Mouse (Mus musculus): ENCODE results near the gene Pfn3. TPM values are rescaled to one million over a fixed set of nuclear protein-coding genes. Genes with fewer than 3 reads are reported as not detected.
"Not testable (repeated sequence)": the region's sequence is repeated elsewhere in the genome, so short reads cannot be mapped to it uniquely, and the experiment has no call there.

Gene Pfn3
- polyA plus RNA-seq, 1 experiment from 2014 or later = not detected

DNA sequence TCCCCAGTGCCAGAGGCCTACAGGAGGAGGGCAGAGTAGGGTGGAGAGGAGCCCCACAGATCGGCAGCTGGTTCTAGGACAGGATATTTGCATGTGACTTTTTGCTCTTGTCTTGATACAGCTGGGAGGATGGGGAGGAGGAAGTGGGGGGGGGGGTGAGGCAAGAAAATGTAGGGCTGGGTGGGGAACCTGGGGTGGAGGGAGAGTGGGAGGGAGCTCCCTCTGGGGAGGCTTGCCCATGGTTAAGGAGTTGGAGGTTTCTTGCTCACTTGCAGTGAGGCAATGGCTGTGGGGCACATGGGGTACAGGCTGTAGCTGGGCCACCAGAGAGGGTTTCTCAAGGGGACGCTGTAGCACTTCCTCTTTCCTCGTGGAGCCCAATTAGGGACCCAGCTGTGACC lies 32.5 kb upstream of the Pfn3 start:
- H3K4me1 ChIP-seq = peaks cover 23% of the 10 kb centered on the region
- H3K4me2 ChIP-seq = peak overlapping the region; percentile 62; the same call in 1 of the 2 replicates
- no peak overlapping the region for H3K9ac ChIP-seq
- 42% methylated on average over 3 of the region's 3 CpGs for WGBS
- no peaks in the 10 kb centered on the region for H3K27me3 ChIP-seq
- no peak for ATAC-seq (ENCODE audit: borderline replicate concordance, extremely low read depth, low FRiP score, low TSS enrichment)
- no peak overlapping the region for H3K27ac ChIP-seq
- H3K36me3 ChIP-seq = peaks cover 30% of the 10 kb centered on the region
- no peaks in the 10 kb centered on the region for H3K9me3 ChIP-seq
- no peak overlapping the region for H3K4me3 ChIP-seq

DNA sequence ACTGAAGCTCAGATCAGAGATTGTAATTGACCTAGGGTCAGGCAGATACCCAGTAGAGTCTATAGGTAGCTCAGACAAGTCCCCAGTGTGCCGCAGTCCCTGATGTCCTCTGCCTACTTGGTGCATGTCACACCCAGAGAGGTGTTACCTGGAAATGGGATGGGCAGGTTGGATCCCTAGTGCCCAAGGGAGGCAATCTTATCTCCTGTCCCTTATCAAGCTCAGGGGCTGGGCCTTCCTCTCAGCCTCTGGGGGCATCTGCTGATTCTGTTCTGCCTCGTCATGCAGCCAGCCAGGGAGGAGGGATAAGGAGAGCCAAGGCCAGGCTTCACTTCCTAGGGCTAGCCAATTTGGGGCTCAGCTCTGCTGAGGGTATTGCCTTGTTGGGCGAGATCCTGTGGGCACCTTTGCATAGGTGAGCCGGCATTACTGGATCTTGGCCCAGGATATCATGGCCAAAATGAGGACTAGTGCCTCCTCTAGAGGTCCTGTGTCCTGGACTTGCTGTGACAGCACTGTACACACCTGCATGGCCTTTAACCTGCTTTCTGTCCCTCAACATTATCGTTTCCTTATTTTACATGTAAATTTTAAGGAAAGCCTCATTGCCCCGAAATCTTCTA lies 31.6 kb upstream of the Pfn3 start:
- no peak for ATAC-seq (ENCODE audit: borderline replicate concordance, extremely low read depth, low FRiP score, low TSS enrichment)
- H3K4me2 ChIP-seq = peak overlapping the region; percentile 62
- no peaks in the 10 kb centered on the region for H3K9me3 ChIP-seq
- H3K36me3 ChIP-seq = peaks cover 21% of the 10 kb centered on the region
- H3K4me1 ChIP-seq = peaks cover 23% of the 10 kb centered on the region
- peak overlapping the region; percentile 90 for H3K4me3 ChIP-seq
- no peaks in the 10 kb centered on the region for H3K27me3 ChIP-seq
- 72% methylated on average over 6 of the region's 6 CpGs for WGBS
- H3K27ac ChIP-seq = no peak overlapping the region
- H3K9ac ChIP-seq = 0 out of 2 replicates have a peak overlapping the region, but pooled peaks have one; percentile 97

DNA sequence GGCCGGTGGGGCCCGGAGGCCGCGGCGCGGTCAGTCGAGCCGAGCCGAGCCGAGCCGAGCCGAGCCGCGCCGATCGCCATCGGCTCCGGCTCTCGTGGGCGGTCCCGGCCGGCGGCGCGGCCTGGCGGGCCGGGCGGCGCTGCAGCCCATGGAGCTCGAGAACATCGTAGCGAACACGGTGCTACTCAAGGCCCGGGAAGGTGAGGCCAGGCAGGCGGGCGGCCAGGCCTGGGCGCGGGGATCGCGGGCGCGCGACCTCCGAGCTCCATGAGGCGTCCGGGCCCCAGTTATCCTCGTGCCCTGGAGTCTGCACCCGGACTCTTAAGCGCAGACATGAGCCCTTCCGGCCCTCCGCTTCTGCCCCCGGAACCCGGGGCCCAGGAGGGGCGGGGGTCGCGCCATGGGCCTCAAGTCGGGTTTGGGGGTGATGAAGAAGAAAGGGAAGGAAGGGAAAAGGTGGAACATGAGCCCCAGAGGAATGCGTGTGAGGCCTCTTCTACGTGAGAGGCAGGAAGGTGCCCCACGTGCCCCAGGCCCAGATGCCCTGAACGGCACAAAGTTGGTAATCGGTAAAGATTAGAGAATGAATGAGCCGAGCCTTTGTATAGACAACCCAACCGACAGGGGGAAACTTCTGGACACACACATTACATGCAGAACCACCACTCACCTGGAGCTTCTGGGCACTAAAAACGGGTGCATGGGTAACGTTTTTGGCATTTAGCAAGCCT lies 30.5 kb upstream of the Pfn3 start:
- WGBS = under 1% methylated on average over 66 of the region's 66 CpGs

DNA sequence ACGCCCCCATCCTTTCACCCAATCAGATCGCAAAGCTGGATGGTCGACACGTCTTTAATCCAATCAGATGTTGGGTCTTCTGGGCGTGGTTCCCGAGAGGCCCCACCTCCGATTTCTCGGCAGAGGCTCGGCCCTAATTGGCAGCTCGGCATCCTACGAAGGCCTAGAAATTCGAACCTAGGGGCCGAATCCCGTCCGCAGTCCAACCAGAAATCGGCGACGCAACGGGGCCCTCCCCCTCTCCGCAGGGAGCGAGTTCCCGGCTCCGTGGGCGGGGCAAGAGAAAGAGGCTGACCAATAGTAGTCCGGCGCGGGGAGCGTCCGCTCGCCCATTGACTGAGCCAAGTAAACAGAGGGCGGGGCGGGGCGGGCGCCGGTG lies 29.9 kb upstream of the Pfn3 start, which contains the start of gene Grk6:
Gene Grk6 (plus strand): TSS at position 136 of the 379 bp plus-strand sequence.
- Histone ChIP-seq H3K4me3 (peak within 1 kb of the TSS; percentile 90), H3K4me1 (peaks cover 23% of the 10 kb centered on the region), H3K27me3 (no peaks in the 10 kb centered on the region), H3K4me2 (peak within 1 kb of the TSS; percentile 62), H3K36me3 (peaks cover 4% of the 10 kb centered on the region; the same call in 1 of the 2 replicates), H3K9ac (peak within 1 kb of the TSS; percentile 97), H3K9me3 (no peaks in the 10 kb centered on the region), H3K27ac (peak within 1 kb of the TSS; percentile 98)
- under 1% methylated on average over 35 of the region's 35 CpGs for WGBS
- peak; percentile 96 for ATAC-seq (ENCODE audit: borderline replicate concordance, extremely low read depth, low FRiP score, low TSS enrichment)

More for the DNA sequence above, 30.5 kb upstream of the Pfn3 start:
- H3K4me2 ChIP-seq = peak overlapping the region; percentile 62
- peak overlapping the region; percentile 98 for H3K27ac ChIP-seq
- no peaks in the 10 kb centered on the region for H3K27me3 ChIP-seq
- peaks cover 23% of the 10 kb centered on the region for H3K4me1 ChIP-seq
- H3K4me3 ChIP-seq = peak overlapping the region; percentile 90
- ATAC-seq (ENCODE audit: borderline replicate concordance, extremely low read depth, low FRiP score, low TSS enrichment) = no peak
- no peaks in the 10 kb centered on the region for H3K9me3 ChIP-seq
- peaks cover 10% of the 10 kb centered on the region for H3K36me3 ChIP-seq
- H3K9ac ChIP-seq = peak overlapping the region; percentile 97

DNA sequence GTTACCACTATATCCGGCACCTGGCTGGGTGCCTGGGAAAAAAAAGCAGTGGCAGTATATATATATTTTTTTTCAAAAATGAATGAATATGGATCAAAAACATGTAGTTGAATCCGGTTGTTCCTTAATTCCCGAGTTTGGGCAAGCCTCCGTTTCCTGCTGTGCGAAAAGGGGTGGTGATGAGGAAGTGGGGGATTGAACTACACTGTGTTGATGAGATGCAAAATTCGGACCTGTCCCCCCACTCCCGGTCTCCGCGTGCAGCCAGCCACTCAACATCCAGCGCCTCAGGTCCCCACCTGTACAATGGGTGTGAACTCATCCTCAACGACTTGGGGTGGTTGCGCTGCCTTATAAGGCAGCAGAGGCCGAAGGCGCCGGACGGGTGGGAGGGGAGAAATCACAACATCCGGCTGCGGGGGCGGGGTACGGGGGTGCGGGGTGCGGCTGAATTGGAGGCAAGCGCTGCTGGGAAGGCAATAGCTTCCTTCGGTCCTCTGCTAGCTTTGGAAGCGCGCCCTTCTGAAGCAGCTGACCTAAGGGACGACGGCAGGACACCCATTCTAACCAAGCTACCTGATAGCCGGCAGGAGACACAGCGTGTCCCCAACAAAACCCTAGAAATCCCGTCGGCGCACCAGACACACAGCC lies 29.4 kb upstream of the Pfn3 start:
- ATAC-seq (ENCODE audit: borderline replicate concordance, extremely low read depth, low FRiP score, low TSS enrichment) = peak; percentile 86
- Histone ChIP-seq H3K4me3 (peak overlapping the region; percentile 90), H3K27ac (peak overlapping the region; percentile 98), H3K4me2 (peak overlapping the region; percentile 62), H3K36me3 (no peaks in the 10 kb centered on the region), H3K4me1 (peaks cover 23% of the 10 kb centered on the region), H3K9ac (peak overlapping the region; percentile 46), H3K9me3 (no peaks in the 10 kb centered on the region), H3K27me3 (no peaks in the 10 kb centered on the region)
- WGBS = 1% methylated on average over 33 of the region's 33 CpGs

GRCm38 (mm10) chr13:55443799-55444285 lies 28.8 kb upstream of the Pfn3 start:
- 35% methylated on average over 9 of the region's 9 CpGs for WGBS

DNA sequence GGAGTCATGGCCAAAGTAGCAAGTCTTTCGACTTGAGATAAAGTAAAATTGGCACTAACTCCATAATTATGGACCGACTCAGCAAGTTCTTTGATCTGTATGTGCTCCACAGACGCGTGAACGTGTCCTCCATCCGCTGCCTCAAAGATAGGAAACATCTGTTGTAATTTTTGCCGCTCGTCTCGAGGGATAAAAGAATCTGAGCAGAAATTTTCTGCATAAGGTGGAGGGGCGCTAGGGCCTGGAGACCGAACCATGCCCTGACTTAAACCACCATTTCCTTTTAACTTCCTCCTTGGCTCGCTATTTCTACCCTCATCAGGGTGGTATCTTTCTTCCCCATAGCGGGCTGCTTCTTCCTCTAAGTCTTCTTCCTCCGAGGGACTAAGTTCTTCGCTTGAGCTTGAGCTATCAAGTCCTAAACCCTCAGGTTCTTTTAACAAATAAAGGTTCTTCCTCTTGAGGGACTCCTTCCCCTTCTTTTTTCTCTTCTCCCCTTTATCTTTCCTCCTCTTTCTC lies 22.1 kb upstream of the Pfn3 start:
- ATAC-seq (ENCODE audit: borderline replicate concordance, extremely low read depth, low FRiP score, low TSS enrichment); H3K4me3 ChIP-seq; H3K9me3 ChIP-seq; H3K4me1 ChIP-seq; H3K27me3 ChIP-seq; H3K36me3 ChIP-seq; H3K9ac ChIP-seq; H3K4me2 ChIP-seq; H3K27ac ChIP-seq: not testable (repeated sequence)
- 79% methylated on average over 15 of the region's 15 CpGs for WGBS

More at GRCm38 (mm10) chr13:55443799-55444285, 28.8 kb upstream of the Pfn3 start:
- Histone ChIP-seq H3K36me3 (no peaks in the 10 kb centered on the region), H3K4me2 (peak overlapping the region; percentile 62), H3K9ac (peak overlapping the region; percentile 46), H3K9me3 (no peaks in the 10 kb centered on the region), H3K4me3 (peak overlapping the region; percentile 90), H3K4me1 (peaks cover 23% of the 10 kb centered on the region), H3K27ac (peak overlapping the region; percentile 98), H3K27me3 (no peaks in the 10 kb centered on the region)
- no peak for ATAC-seq (ENCODE audit: borderline replicate concordance, extremely low read depth, low FRiP score, low TSS enrichment)

DNA sequence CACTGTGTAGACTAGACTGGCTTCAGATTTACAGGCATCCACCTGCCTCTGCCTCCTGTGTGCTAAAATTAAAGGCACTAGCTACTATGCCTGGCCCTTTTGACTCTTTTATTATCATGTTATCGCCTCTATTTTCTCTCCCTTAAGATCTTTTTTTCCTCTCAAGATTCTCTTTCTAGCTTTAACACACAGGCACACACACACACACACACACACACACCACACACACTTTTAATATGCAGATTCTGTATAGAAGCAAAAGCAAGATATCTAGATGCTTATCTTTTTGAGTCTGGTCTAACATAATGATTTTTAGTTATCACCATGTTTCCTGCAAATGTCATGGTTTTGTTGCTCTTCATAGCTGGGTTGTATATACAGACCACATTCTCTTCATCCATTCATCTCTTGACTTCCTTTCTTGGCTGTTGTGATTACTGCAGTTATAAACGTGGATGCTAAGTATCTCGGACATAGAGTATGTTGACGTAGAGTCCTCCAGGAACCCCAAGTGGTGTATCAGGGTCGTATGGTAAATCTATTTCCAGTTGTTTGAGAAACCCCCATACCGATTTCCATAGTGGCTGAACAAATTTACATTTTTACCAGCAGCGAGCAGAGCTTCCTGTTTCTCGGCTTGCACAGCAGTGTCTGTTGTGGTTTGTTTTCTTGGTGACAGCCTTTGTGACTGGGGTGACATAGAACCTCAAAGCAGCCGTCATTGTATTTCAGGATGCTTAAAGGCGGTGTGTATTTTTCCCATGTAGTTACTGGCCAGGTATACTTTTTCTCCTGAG lies 17.1 kb upstream of the Pfn3 start:
- H3K9ac ChIP-seq = no peak overlapping the region
- no peaks in the 10 kb centered on the region for H3K36me3 ChIP-seq
- no peak overlapping the region for H3K4me3 ChIP-seq
- no peak for ATAC-seq (ENCODE audit: borderline replicate concordance, extremely low read depth, low FRiP score, low TSS enrichment)
- H3K27me3 ChIP-seq = no peaks in the 10 kb centered on the region
- no peak overlapping the region for H3K27ac ChIP-seq
- no peaks in the 10 kb centered on the region for H3K9me3 ChIP-seq
- H3K4me1 ChIP-seq = no peaks in the 10 kb centered on the region
- no peak overlapping the region for H3K4me2 ChIP-seq
- WGBS = 65% methylated on average over 10 of the region's 10 CpGs

DNA sequence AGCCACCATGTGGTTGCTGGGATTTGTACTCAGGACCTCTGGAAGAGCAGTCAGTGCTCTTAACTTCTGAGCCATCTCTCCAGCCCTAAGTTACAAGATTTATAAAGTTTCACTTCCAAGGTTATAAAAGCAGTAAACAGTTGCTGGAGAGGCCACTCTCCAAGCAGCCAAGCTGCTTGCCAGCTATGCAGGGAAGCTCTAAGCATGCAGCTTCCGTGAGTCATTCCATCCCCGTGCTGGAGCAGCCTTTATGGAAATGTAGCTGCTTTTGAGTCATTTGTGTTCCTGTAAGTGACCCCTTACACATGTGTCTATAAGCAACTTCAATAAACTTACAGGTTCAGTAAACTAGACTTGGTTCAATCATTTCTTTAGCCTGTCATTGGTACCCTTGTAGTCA lies 15.5 kb upstream of the Pfn3 start:
- no peaks in the 10 kb centered on the region for H3K36me3 ChIP-seq
- H3K9me3 ChIP-seq = no peaks in the 10 kb centered on the region
- no peak overlapping the region for H3K27ac ChIP-seq
- ATAC-seq (ENCODE audit: borderline replicate concordance, extremely low read depth, low FRiP score, low TSS enrichment) = no peak
- H3K4me3 ChIP-seq = no peak overlapping the region
- WGBS = 71% methylated on average over 2 of the region's 2 CpGs
- H3K4me1 ChIP-seq = no peaks in the 10 kb centered on the region
- no peak overlapping the region for H3K4me2 ChIP-seq
- H3K27me3 ChIP-seq = no peaks in the 10 kb centered on the region
- H3K9ac ChIP-seq = no peak overlapping the region

DNA sequence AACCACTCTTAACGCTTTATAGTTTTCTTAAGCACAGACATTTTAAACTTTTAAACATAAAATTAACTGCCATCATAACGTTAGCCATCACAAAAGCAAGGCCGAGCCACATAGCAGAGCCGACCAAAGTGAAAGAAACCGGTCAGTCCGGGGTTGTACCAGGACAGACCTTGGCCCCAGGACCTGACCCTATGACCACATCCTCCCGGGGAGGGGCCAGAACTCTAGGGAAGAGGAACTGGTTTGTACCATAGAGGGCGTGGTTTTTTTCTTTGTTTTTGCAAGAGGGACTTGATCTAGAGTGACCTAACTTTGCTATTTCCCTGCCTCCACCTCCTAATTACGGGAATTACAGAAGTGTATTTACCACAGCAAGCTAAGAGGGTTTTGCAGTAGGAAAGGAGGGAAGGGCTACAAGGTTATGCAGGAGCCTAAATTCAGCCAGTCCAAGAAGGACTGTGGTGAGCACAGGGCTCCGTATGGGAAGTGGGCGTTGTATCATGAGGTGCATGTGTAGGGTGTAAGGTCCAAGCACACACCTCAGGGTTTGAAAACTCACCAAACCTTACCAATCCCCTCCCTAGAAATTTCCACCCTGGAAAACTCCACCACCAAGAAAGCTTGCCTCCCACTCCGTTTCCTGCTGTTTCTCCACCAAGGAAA lies 14.3 kb upstream of the Pfn3 start:
- no peak overlapping the region for H3K4me3 ChIP-seq
- 55% methylated on average over 12 of the region's 12 CpGs for WGBS
- no peak overlapping the region for H3K9ac ChIP-seq
- no peaks in the 10 kb centered on the region for H3K27me3 ChIP-seq
- no peak overlapping the region for H3K4me2 ChIP-seq
- no peak overlapping the region for H3K27ac ChIP-seq
- no peaks in the 10 kb centered on the region for H3K36me3 ChIP-seq
- no peak for ATAC-seq (ENCODE audit: borderline replicate concordance, extremely low read depth, low FRiP score, low TSS enrichment)
- no peaks in the 10 kb centered on the region for H3K4me1 ChIP-seq
- H3K9me3 ChIP-seq = no peaks in the 10 kb centered on the region

GRCm38 (mm10) chr13:55426613-55427012 lies 11.6 kb upstream of the Pfn3 start, which contains the start of gene F12:
F12 (minus strand) TSS chr13:55426793.
- no peak within 1 kb of the TSS for H3K27ac ChIP-seq
- no peak within 1 kb of the TSS for H3K9ac ChIP-seq
- H3K9me3 ChIP-seq = no peaks in the 10 kb centered on the region
- 89% methylated on average over 10 of the region's 10 CpGs for WGBS
- no peaks in the 10 kb centered on the region for H3K36me3 ChIP-seq
- ATAC-seq (ENCODE audit: borderline replicate concordance, extremely low read depth, low FRiP score, low TSS enrichment) = no peak
- peaks cover 7% of the 10 kb centered on the region for H3K27me3 ChIP-seq
- H3K4me1 ChIP-seq = no peaks in the 10 kb centered on the region
- no peak within 1 kb of the TSS for H3K4me3 ChIP-seq
- H3K4me2 ChIP-seq = no peak within 1 kb of the TSS
